Mouse (Mus musculus) B cell, adult 2 months (primary cell): Measurements from ENCODE around the gene Vmn2r50.
"Not testable (repeated sequence)": the region's sequence is repeated elsewhere in the genome, so short reads cannot be mapped to it uniquely, and the experiment has no call there.

Experiments
- DNase-seq, 2 experiments: peaks; one replicate each; pipeline ENCODE4 v3.0.0; 2022

Vmn2r50 gene

GRCm38 (mm10) chr7:10053196-10053595, at the start of gene Vmn2r50:
Gene Vmn2r50, minus strand, starts transcription at chr7:10053296.
- DNase-seq: not testable (repeated sequence)

- DNase-seq: not testable (repeated sequence)
Observed at GRCm38 (mm10) chr7:9992157-9992556, 60.9 kb downstream of the Vmn2r50 start, which contains the start of gene Vmn2r49. Gene Vmn2r49, minus strand, starts transcription at chr7:9992257.
